Mouse (Mus musculus) ES-E14 (cell line): ENCODE results near the gene Bsdc1.

Experiments used
- CHD2 ChIP-seq: IDR thresholded peaks from 2 replicates; pipeline ENCODE4 v1.6.1; 2014; ENCODE audit warnings: mild to moderate bottlenecking, low read depth, low read length, inconsistent platforms
- MAFK ChIP-seq: IDR thresholded peaks from 2 replicates; pipeline ENCODE4 v1.6.1; 2014; ENCODE audit warnings: mild to moderate bottlenecking, low read depth, low read length, inconsistent platforms; ENCODE audit not compliant: insufficient read depth
- ZNF384 ChIP-seq: IDR thresholded peaks from 2 replicates; pipeline ENCODE4 v1.6.1; 2012; ENCODE audit warnings: low read depth, low read length, inconsistent platforms

GRCm38 (mm10) chr4:129448713-129449112 is 12.7 kb upstream of the Bsdc1 start:
- no peak for TF ChIP-seq ZNF384
- TF ChIP-seq MAFK: no peak
- no peak for TF ChIP-seq CHD2
